Mouse (Mus musculus) ovary, adult 2 months (tissue): ENCODE measurements around the gene Klra1. TPM values are rescaled to one million over a fixed set of nuclear protein-coding genes. Genes with fewer than 3 reads are reported as not detected.

Experiments used
- polyA plus RNA-seq: library from polyadenylated mRNA; depleted of rRNA; stranded (reverse); fragments of >200 nt; gene quantifications from 2 replicates; pipeline ENCODE4 v1.2.3, GENCODE M21; 2012; rRNA removed

Klra1 gene
- not detected in 2 replicates for polyA plus RNA-seq

DNA sequence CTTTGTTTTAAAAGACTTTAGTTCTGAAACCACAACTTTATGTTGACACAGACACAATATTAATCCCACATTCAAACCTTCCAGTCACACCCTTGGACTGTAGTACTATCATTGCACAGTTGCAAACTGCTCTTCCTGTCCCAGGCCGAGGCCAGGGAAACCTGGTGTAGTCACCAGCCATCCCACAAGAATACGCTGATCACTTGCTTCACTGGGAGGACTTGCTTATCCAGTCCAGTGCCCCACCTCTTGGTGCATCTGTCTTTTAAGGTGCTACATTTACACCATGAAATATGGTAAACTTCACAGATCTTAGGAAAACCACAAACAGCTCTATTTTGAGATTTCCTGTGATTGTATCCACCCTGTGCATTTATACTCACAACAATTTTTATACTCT, at the start of gene Klra1:
Gene Klra1 (minus strand): TSS at position 125 of the 400 bp plus-strand sequence.

DNA sequence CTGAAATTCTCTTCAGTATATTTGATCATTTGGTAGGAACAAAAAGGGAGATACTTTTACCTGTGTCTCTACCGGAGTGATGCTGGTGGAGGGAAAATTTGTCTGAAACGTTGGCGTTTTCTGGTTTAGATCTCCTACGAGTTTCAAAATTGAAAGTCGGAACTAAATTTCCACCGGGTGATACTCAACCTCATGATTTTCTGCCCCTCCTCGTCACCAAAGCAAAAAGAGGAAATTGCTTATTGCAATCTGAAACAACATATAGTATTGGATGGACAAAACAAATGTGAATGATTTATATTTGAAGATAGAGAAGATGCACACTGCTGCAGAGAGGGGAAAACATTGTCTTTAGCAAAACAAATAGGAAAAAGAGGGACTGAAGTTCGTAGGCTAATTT, 49.3 kb downstream of the Klra1 start, which contains the start of gene Klra3:
Gene Klra3 (minus strand): TSS at position 164 of the 400 bp plus-strand sequence.

Other genes starting within 250 kb of the Klra1 start
- gene Klra9, start 193.8 kb downstream of the Klra1 start, polyA plus RNA-seq = not detected in 2 replicates
- gene Klra7, start 153.6 kb downstream of the Klra1 start, polyA plus RNA-seq = not detected in 2 replicates
- gene Klra10, start 104.9 kb downstream of the Klra1 start, polyA plus RNA-seq = not detected in 2 replicates
- not detected in 2 replicates for gene Klra3, start 49.3 kb downstream of the Klra1 start, polyA plus RNA-seq